Mouse (Mus musculus): ENCODE measurements at regions not wholly inside any gene's neighbourhood (a gene's known extent, or its start where the extent isn't known, plus 50 kb on each side); places are given as distances from the start of the nearest gene placed in this dataset.

GRCm38 (mm10) chr10:124945257-124945656, 444.0 kb downstream of the Slc16a7 start:
- no peaks in the 10 kb centered on the region for H3K36me3 ChIP-seq (ENCODE audit: insufficient read depth, low read length)
- H3K27ac ChIP-seq (ENCODE audit: low read length) = no peak overlapping the region
- H3K9me3 ChIP-seq (ENCODE audit: low read length) = no peaks in the 10 kb centered on the region
- H3K4me1 ChIP-seq (ENCODE audit: insufficient read depth, low read length) = no peaks in the 10 kb centered on the region
- ATAC-seq (ENCODE audit: low FRiP score, low TSS enrichment) = no peak
- H3K9ac ChIP-seq (replicated peaks; ENCODE audit: low read length) = no peak overlapping the region
- no peak overlapping the region for H3K4me3 ChIP-seq (ENCODE audit: low read length)
- no peaks in the 10 kb centered on the region for H3K27me3 ChIP-seq (ENCODE audit: insufficient read depth, low read length)
- 78% methylated on average over 6 of the region's 6 CpGs for WGBS
- no peak overlapping the region for H3K4me2 ChIP-seq (replicated peaks; ENCODE audit: low read depth, low read length)

GRCm38 (mm10) chr10:124942214-124942613, 447.1 kb downstream of the Slc16a7 start:
- H3K4me1 ChIP-seq (ENCODE audit: insufficient read depth, low read length) = no peaks in the 10 kb centered on the region
- H3K4me3 ChIP-seq (ENCODE audit: low read length) = no peak overlapping the region
- WGBS = 59% methylated on average over 12 of the region's 12 CpGs
- H3K27ac ChIP-seq (ENCODE audit: low read length) = no peak overlapping the region
- no peaks in the 10 kb centered on the region for H3K9me3 ChIP-seq (ENCODE audit: low read length)
- no peaks in the 10 kb centered on the region for H3K36me3 ChIP-seq (ENCODE audit: insufficient read depth, low read length)
- H3K9ac ChIP-seq (replicated peaks; ENCODE audit: low read length) = no peak overlapping the region
- no peaks in the 10 kb centered on the region for H3K27me3 ChIP-seq (ENCODE audit: insufficient read depth, low read length)
- ATAC-seq (ENCODE audit: low FRiP score, low TSS enrichment) = no peak
- no peak overlapping the region for H3K4me2 ChIP-seq (replicated peaks; ENCODE audit: low read depth, low read length)

- H3K27ac ChIP-seq (ENCODE audit: low read length) = no peak overlapping the region
- 54% methylated on average over 2 of the region's 2 CpGs for WGBS
- H3K27me3 ChIP-seq (ENCODE audit: insufficient read depth, low read length) = no peaks in the 10 kb centered on the region
- no peaks in the 10 kb centered on the region for H3K4me1 ChIP-seq (ENCODE audit: insufficient read depth, low read length)
- no peak for ATAC-seq (ENCODE audit: low FRiP score, low TSS enrichment)
- no peak overlapping the region for H3K9ac ChIP-seq (replicated peaks; ENCODE audit: low read length)
- no peaks in the 10 kb centered on the region for H3K36me3 ChIP-seq (ENCODE audit: insufficient read depth, low read length)
- H3K4me2 ChIP-seq (replicated peaks; ENCODE audit: low read depth, low read length) = no peak overlapping the region
- H3K9me3 ChIP-seq (ENCODE audit: low read length) = 0 out of 2 replicates have a peak, but pooled peaks cover 3% of the 10 kb centered on the region
- H3K4me3 ChIP-seq (ENCODE audit: low read length) = no peak overlapping the region
These were observed 462.0 kb downstream of the Slc16a7 start for GRCm38 (mm10) chr10:124927218-124927617.

GRCm38 (mm10) chr10:124900044-124900443, 489.2 kb downstream of the Slc16a7 start:
- no peak for ATAC-seq (ENCODE audit: low FRiP score, low TSS enrichment)
- no peak overlapping the region for H3K27ac ChIP-seq (ENCODE audit: low read length)
- no peak overlapping the region for H3K9ac ChIP-seq (replicated peaks; ENCODE audit: low read length)
- H3K4me2 ChIP-seq (replicated peaks; ENCODE audit: low read depth, low read length) = no peak overlapping the region
- no peaks in the 10 kb centered on the region for H3K4me1 ChIP-seq (ENCODE audit: insufficient read depth, low read length)
- H3K4me3 ChIP-seq (ENCODE audit: low read length) = no peak overlapping the region
- H3K27me3 ChIP-seq (ENCODE audit: insufficient read depth, low read length) = no peaks in the 10 kb centered on the region
- H3K36me3 ChIP-seq (ENCODE audit: insufficient read depth, low read length) = no peaks in the 10 kb centered on the region
- no peaks in the 10 kb centered on the region for H3K9me3 ChIP-seq (ENCODE audit: low read length)
- 81% methylated on average over 12 of the region's 12 CpGs for WGBS

- no peaks in the 10 kb centered on the region for H3K9me3 ChIP-seq (ENCODE audit: low read length)
- no peak overlapping the region for H3K4me3 ChIP-seq (ENCODE audit: low read length)
- no peaks in the 10 kb centered on the region for H3K4me1 ChIP-seq (ENCODE audit: insufficient read depth, low read length)
- H3K9ac ChIP-seq (replicated peaks; ENCODE audit: low read length) = no peak overlapping the region
- H3K4me2 ChIP-seq (replicated peaks; ENCODE audit: low read depth, low read length) = no peak overlapping the region
- ATAC-seq (ENCODE audit: low FRiP score, low TSS enrichment) = peak; percentile 71; the same call in 1 of the 2 replicates
- H3K27ac ChIP-seq (ENCODE audit: low read length) = no peak overlapping the region
- H3K36me3 ChIP-seq (ENCODE audit: insufficient read depth, low read length) = no peaks in the 10 kb centered on the region
- H3K27me3 ChIP-seq (ENCODE audit: insufficient read depth, low read length) = no peaks in the 10 kb centered on the region
These were observed 510.7 kb downstream of the Slc16a7 start for GRCm38 (mm10) chr10:124878525-124878924.

- no peak overlapping the region for H3K4me3 ChIP-seq (ENCODE audit: low read length)
- no peak overlapping the region for H3K4me2 ChIP-seq (replicated peaks; ENCODE audit: low read depth, low read length)
- H3K27me3 ChIP-seq (ENCODE audit: insufficient read depth, low read length) = no peaks in the 10 kb centered on the region
- H3K9me3 ChIP-seq (ENCODE audit: low read length) = no peaks in the 10 kb centered on the region
- no peak for ATAC-seq (ENCODE audit: low FRiP score, low TSS enrichment)
- H3K36me3 ChIP-seq (ENCODE audit: insufficient read depth, low read length) = no peaks in the 10 kb centered on the region
- no peak overlapping the region for H3K9ac ChIP-seq (replicated peaks; ENCODE audit: low read length)
- H3K27ac ChIP-seq (ENCODE audit: low read length) = no peak overlapping the region
- no peaks in the 10 kb centered on the region for H3K4me1 ChIP-seq (ENCODE audit: insufficient read depth, low read length)
- 87% methylated on average over 2 of the region's 2 CpGs for WGBS
These were observed 511.6 kb downstream of the Slc16a7 start for GRCm38 (mm10) chr10:124877706-124878105.

- Histone ChIP-seq H3K36me3 (ENCODE audit: insufficient read depth, low read length) (no peaks in the 10 kb centered on the region), H3K27ac (ENCODE audit: low read length) (no peak overlapping the region), H3K9me3 (ENCODE audit: low read length) (no peaks in the 10 kb centered on the region), H3K4me1 (ENCODE audit: insufficient read depth, low read length) (no peaks in the 10 kb centered on the region), H3K4me2 (replicated peaks; ENCODE audit: low read depth, low read length) (no peak overlapping the region), H3K27me3 (ENCODE audit: insufficient read depth, low read length) (no peaks in the 10 kb centered on the region), H3K9ac (replicated peaks; ENCODE audit: low read length) (no peak overlapping the region), H3K4me3 (ENCODE audit: low read length) (no peak overlapping the region)
- WGBS = 62% methylated on average over 2 of the region's 2 CpGs
- ATAC-seq (ENCODE audit: low FRiP score, low TSS enrichment) = peak; percentile 73; the same call in 1 of the 2 replicates
These were observed 517.1 kb downstream of the Slc16a7 start for GRCm38 (mm10) chr10:124872211-124872610.

GRCm38 (mm10) chr10:124842546-124843113, 546.6 kb downstream of the Slc16a7 start:
- Histone ChIP-seq H3K27me3 (ENCODE audit: insufficient read depth, low read length) (no peaks in the 10 kb centered on the region), H3K4me3 (ENCODE audit: low read length) (no peak overlapping the region)

GRCm38 (mm10) chr10:124833930-124834329, 555.3 kb downstream of the Slc16a7 start:
- Histone ChIP-seq H3K27me3 (ENCODE audit: insufficient read depth, low read length) (no peaks in the 10 kb centered on the region), H3K4me1 (ENCODE audit: insufficient read depth, low read length) (no peaks in the 10 kb centered on the region), H3K9me3 (ENCODE audit: low read length) (no peaks in the 10 kb centered on the region), H3K27ac (ENCODE audit: low read length) (no peak overlapping the region), H3K4me2 (replicated peaks; ENCODE audit: low read depth, low read length) (no peak overlapping the region), H3K4me3 (ENCODE audit: low read length) (no peak overlapping the region), H3K9ac (replicated peaks; ENCODE audit: low read length) (no peak overlapping the region), H3K36me3 (ENCODE audit: insufficient read depth, low read length) (no peaks in the 10 kb centered on the region)
- WGBS = 84% methylated on average over 4 of the region's 4 CpGs
- no peak for ATAC-seq (ENCODE audit: low FRiP score, low TSS enrichment)

More at GRCm38 (mm10) chr10:124842546-124843113, 546.6 kb downstream of the Slc16a7 start:
- no peak overlapping the region for H3K9ac ChIP-seq (replicated peaks; ENCODE audit: low read length)
- H3K36me3 ChIP-seq (ENCODE audit: insufficient read depth, low read length) = no peaks in the 10 kb centered on the region
- H3K4me1 ChIP-seq (ENCODE audit: insufficient read depth, low read length) = no peaks in the 10 kb centered on the region
- H3K4me2 ChIP-seq (replicated peaks; ENCODE audit: low read depth, low read length) = no peak overlapping the region
- ATAC-seq (ENCODE audit: low FRiP score, low TSS enrichment) = peak; percentile 70
- H3K27ac ChIP-seq (ENCODE audit: low read length) = no peak overlapping the region
- 37% methylated on average over 8 of the region's 8 CpGs for WGBS
- no peaks in the 10 kb centered on the region for H3K9me3 ChIP-seq (ENCODE audit: low read length)

GRCm38 (mm10) chr10:124803997-124804614, 585.2 kb downstream of the Slc16a7 start:
- WGBS = 65% methylated on average over 3 of the region's 3 CpGs
- no peaks in the 10 kb centered on the region for H3K9me3 ChIP-seq (ENCODE audit: low read length)

More at GRCm38 (mm10) chr10:124803997-124804614, 585.2 kb downstream of the Slc16a7 start:
- peak; percentile 70; the same call in 1 of the 2 replicates for ATAC-seq (ENCODE audit: low FRiP score, low TSS enrichment)
- H3K27ac ChIP-seq (ENCODE audit: low read length) = 0 out of 2 replicates have a peak overlapping the region, but pooled peaks have one; percentile 20
- no peak overlapping the region for H3K4me2 ChIP-seq (replicated peaks; ENCODE audit: low read depth, low read length)
- H3K4me3 ChIP-seq (ENCODE audit: low read length) = no peak overlapping the region
- H3K9ac ChIP-seq (replicated peaks; ENCODE audit: low read length) = no peak overlapping the region
- H3K27me3 ChIP-seq (ENCODE audit: insufficient read depth, low read length) = no peaks in the 10 kb centered on the region
- no peaks in the 10 kb centered on the region for H3K4me1 ChIP-seq (ENCODE audit: insufficient read depth, low read length)
- no peaks in the 10 kb centered on the region for H3K36me3 ChIP-seq (ENCODE audit: insufficient read depth, low read length)
